Mouse (Mus musculus) gastrocnemius, postnatal 25 days (tissue): ENCODE results near the gene Mical2. TPM values are rescaled to one million over a fixed set of nuclear protein-coding genes. Genes with fewer than 3 reads are reported as not detected.

Source experiments
- DNase-seq: peaks from one replicate; pipeline ENCODE4 v3.0.0; 2022
- total RNA-seq, 2 experiments: library from RNA; stranded (reverse); gene quantifications; 1 replicate in 1 of 2; 2 replicates in 1 of 2; pipeline ENCODE4 v1.2.3; 2021

Mical2 gene
- total RNA-seq, 2 experiments from 2014 or later, result 36.1 to 131 TPM

- no peak for DNase-seq
Observed at GRCm38 (mm10) chr7:112241211-112241944, 15.7 kb downstream of the Mical2 start.

- no peak for DNase-seq
Observed at GRCm38 (mm10) chr7:112241945-112242329, 16.3 kb downstream of the Mical2 start.

GRCm38 (mm10) chr7:112242587-112242986 is 16.9 kb downstream of the Mical2 start:
- DNase-seq, result no peak

GRCm38 (mm10) chr7:112244071-112244470 is 18.4 kb downstream of the Mical2 start:
- no peak for DNase-seq

GRCm38 (mm10) chr7:112244683-112245082 is 19.0 kb downstream of the Mical2 start:
- DNase-seq, result no peak

- no peak for DNase-seq
Observed at GRCm38 (mm10) chr7:112245839-112246438, 20.3 kb downstream of the Mical2 start.

- DNase-seq, result no peak
Observed at GRCm38 (mm10) chr7:112246442-112246841, 20.8 kb downstream of the Mical2 start.

- no peak for DNase-seq
Observed at GRCm38 (mm10) chr7:112247890-112248289, 22.2 kb downstream of the Mical2 start.

GRCm38 (mm10) chr7:112249476-112249875 is 23.8 kb downstream of the Mical2 start:
- DNase-seq, result no peak

GRCm38 (mm10) chr7:112252065-112252464 is 26.4 kb downstream of the Mical2 start:
- DNase-seq, result no peak

GRCm38 (mm10) chr7:112254233-112254632 is 28.6 kb downstream of the Mical2 start:
- DNase-seq, result no peak

- DNase-seq, result no peak
Observed at GRCm38 (mm10) chr7:112255248-112255866, 29.7 kb downstream of the Mical2 start.

GRCm38 (mm10) chr7:112258338-112258903 is 32.8 kb downstream of the Mical2 start:
- no peak for DNase-seq

- DNase-seq, result no peak
Observed at GRCm38 (mm10) chr7:112259286-112259685, 33.6 kb downstream of the Mical2 start.

- DNase-seq, result no peak
Observed at GRCm38 (mm10) chr7:112261121-112261520, 35.5 kb downstream of the Mical2 start.

- DNase-seq, result no peak
Observed at GRCm38 (mm10) chr7:112267266-112267665, 41.6 kb downstream of the Mical2 start.

- DNase-seq, result no peak
Observed at GRCm38 (mm10) chr7:112268761-112269425, 43.2 kb downstream of the Mical2 start.

GRCm38 (mm10) chr7:112270870-112271269 is 45.2 kb downstream of the Mical2 start:
- DNase-seq, result no peak

GRCm38 (mm10) chr7:112271627-112272026 is 46.0 kb downstream of the Mical2 start:
- DNase-seq, result no peak

GRCm38 (mm10) chr7:112272692-112273091 is 47.0 kb downstream of the Mical2 start:
- DNase-seq, result no peak

GRCm38 (mm10) chr7:112273451-112273850 is 47.8 kb downstream of the Mical2 start:
- no peak for DNase-seq

- DNase-seq, result no peak
Observed at GRCm38 (mm10) chr7:112274611-112275010, 49.0 kb downstream of the Mical2 start.

GRCm38 (mm10) chr7:112275093-112275492 is 49.4 kb downstream of the Mical2 start:
- no peak for DNase-seq
